Mouse (Mus musculus): ENCODE measurements around the gene Asb2. TPM values are rescaled to one million over a fixed set of nuclear protein-coding genes. Genes with fewer than 3 reads are reported as not detected.

The Asb2 gene
- polyA plus RNA-seq, 1 experiment: 1.2 TPM

GRCm38 (mm10) chr12:103376124-103376523 lies 20.3 kb upstream of the Asb2 start:
- TF ChIP-seq CTCF (IDR thresholded peaks at IDR 0.05; ENCODE audit: borderline replicate concordance, extremely low read depth, insufficient read depth, insufficient read length) (no peak), POLR2A (IDR thresholded peaks at IDR 0.05; ENCODE audit: borderline replicate concordance, extremely low read depth, insufficient read depth, insufficient read length, poor library complexity, severe bottlenecking) (no peak)
- DNase-seq (ENCODE audit: low read depth): peak; percentile 82

DNA sequence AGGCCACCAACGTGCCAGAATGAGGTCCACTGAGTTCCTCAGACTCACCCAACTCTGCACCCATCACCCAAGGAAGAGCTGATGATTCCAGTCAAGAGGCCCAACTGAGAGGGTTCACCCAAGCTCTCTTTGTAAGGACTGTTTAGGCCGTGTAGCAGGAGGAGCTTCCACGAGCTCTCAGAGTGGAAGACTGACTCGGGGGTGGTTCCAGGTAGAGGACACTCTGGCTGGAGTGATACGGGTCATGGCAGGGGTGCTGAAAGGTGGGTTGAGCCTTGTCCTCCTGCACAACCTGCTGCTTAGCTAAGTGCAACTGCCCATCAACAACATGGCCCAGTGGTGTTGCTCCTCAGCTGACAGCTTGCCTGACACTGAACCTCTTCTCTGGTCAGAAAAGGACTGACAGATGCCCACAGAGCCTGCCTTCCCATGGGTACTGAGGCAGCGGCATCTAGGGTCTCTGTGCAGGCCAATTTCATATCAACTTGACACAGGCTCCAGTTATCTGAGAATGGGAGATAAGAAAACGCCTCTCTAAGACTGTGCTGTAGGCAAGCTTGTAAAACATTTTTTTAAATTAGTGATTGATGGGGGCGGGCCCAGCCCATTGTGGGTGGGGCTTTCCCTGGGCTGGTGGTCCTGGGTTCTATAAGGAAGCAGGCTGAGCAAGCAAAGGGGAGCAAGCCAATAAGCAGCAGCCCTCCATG lies 17.9 kb upstream of the Asb2 start:
- TF ChIP-seq POLR2A (IDR thresholded peaks at IDR 0.05; ENCODE audit: borderline replicate concordance, extremely low read depth, insufficient read depth, insufficient read length, poor library complexity, severe bottlenecking) (no peak), CTCF (IDR thresholded peaks at IDR 0.05; ENCODE audit: borderline replicate concordance, extremely low read depth, insufficient read depth, insufficient read length) (no peak)
- no peak for DNase-seq (ENCODE audit: low read depth)

DNA sequence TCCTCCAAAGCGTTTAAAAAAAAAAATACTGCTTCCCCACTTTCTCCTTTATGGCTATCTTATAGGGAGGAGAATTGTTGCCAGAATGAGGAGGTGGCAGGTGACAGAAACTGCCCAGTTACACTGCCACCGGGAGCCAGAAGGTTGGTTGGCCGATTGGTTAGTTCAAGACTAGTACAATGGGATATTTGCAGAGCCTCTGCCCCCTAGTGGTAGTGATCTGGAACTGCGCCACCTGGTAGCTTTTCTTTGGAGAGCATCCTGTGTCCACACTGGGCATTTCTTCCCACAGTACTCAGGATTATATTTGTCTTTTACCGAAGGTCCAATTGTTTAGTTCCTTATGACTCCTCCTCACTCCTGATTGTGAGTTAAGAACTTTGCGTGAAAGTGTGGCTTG lies 15.9 kb upstream of the Asb2 start:
- DNase-seq (ENCODE audit: low read depth): peak; percentile 42
- peak; percentile 80; the same call in 1 of the 2 replicates for TF ChIP-seq CTCF (IDR thresholded peaks at IDR 0.05; ENCODE audit: borderline replicate concordance, extremely low read depth, insufficient read depth, insufficient read length)
- no peak for TF ChIP-seq POLR2A (IDR thresholded peaks at IDR 0.05; ENCODE audit: borderline replicate concordance, extremely low read depth, insufficient read depth, insufficient read length, poor library complexity, severe bottlenecking)

GRCm38 (mm10) chr12:103370861-103371260 lies 15.1 kb upstream of the Asb2 start:
- TF ChIP-seq POLR2A (IDR thresholded peaks at IDR 0.05; ENCODE audit: borderline replicate concordance, extremely low read depth, insufficient read depth, insufficient read length, poor library complexity, severe bottlenecking) (no peak), CTCF (IDR thresholded peaks at IDR 0.05; ENCODE audit: borderline replicate concordance, extremely low read depth, insufficient read depth, insufficient read length) (no peak)
- DNase-seq (ENCODE audit: low read depth): no peak

GRCm38 (mm10) chr12:103368777-103369176 lies 13.0 kb upstream of the Asb2 start:
- DNase-seq (ENCODE audit: low read depth): no peak
- no peak for TF ChIP-seq POLR2A (IDR thresholded peaks at IDR 0.05; ENCODE audit: borderline replicate concordance, extremely low read depth, insufficient read depth, insufficient read length, poor library complexity, severe bottlenecking)

- DNase-seq (ENCODE audit: low read depth): no peak
- TF ChIP-seq POLR2A (IDR thresholded peaks at IDR 0.05; ENCODE audit: borderline replicate concordance, extremely low read depth, insufficient read depth, insufficient read length, poor library complexity, severe bottlenecking) (no peak), CTCF (IDR thresholded peaks at IDR 0.05; ENCODE audit: borderline replicate concordance, extremely low read depth, insufficient read depth, insufficient read length) (no peak)
Observed at GRCm38 (mm10) chr12:103368326-103368669, 12.5 kb upstream of the Asb2 start.

DNA sequence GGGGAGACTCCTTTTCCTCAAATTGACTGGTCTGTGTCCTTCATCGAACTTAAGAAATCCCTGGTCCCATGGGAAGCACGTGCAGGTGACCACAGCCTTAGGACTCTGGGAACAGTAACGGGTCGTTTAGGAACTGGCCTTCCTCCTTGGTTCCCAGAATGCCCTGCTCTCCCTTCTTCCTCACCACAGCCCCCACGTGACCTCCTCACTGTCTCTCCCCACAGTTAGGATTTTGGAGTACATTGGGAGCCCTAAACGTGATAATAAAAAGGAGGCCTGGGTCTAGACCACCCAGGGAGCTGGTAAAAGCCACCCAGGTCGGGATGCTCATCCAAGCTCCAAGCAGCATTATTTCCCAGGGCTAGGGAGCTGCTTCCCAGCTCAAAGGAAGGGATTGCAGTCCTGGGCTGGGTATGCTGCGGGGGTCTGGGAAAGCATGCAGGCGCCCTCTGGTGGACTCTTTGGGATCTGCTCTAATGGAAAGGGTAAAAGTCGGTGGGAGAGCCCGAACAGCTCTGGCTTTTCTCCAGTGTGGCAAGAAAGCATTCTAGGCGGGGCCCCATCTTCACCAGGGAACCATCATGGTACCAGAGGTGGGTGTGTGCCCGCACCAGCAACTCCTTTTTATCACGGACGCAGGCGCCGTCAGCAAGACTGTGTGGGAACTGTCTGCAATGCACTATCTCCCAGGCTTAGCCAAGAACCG lies 12.0 kb upstream of the Asb2 start:
- DNase-seq (ENCODE audit: low read depth): peak; percentile 81
- TF ChIP-seq CTCF (IDR thresholded peaks at IDR 0.05; ENCODE audit: borderline replicate concordance, extremely low read depth, insufficient read depth, insufficient read length) (peak; percentile 93), POLR2A (IDR thresholded peaks at IDR 0.05; ENCODE audit: borderline replicate concordance, extremely low read depth, insufficient read depth, insufficient read length, poor library complexity, severe bottlenecking) (no peak)

GRCm38 (mm10) chr12:103367171-103367570 lies 11.4 kb upstream of the Asb2 start:
- no peak for DNase-seq (ENCODE audit: low read depth)
- TF ChIP-seq POLR2A (IDR thresholded peaks at IDR 0.05; ENCODE audit: borderline replicate concordance, extremely low read depth, insufficient read depth, insufficient read length, poor library complexity, severe bottlenecking) (no peak), CTCF (IDR thresholded peaks at IDR 0.05; ENCODE audit: borderline replicate concordance, extremely low read depth, insufficient read depth, insufficient read length) (no peak)

GRCm38 (mm10) chr12:103362336-103362735 lies 6.5 kb upstream of the Asb2 start:
- no peak for TF ChIP-seq CTCF (IDR thresholded peaks at IDR 0.05; ENCODE audit: borderline replicate concordance, extremely low read depth, insufficient read depth, insufficient read length)
- TF ChIP-seq POLR2A (IDR thresholded peaks at IDR 0.05; ENCODE audit: borderline replicate concordance, extremely low read depth, insufficient read depth, insufficient read length, poor library complexity, severe bottlenecking): no peak
- DNase-seq (ENCODE audit: low read depth): no peak

- DNase-seq (ENCODE audit: low read depth): no peak
- TF ChIP-seq CTCF (IDR thresholded peaks at IDR 0.05; ENCODE audit: borderline replicate concordance, extremely low read depth, insufficient read depth, insufficient read length) (no peak), POLR2A (IDR thresholded peaks at IDR 0.05; ENCODE audit: borderline replicate concordance, extremely low read depth, insufficient read depth, insufficient read length, poor library complexity, severe bottlenecking) (no peak)
Observed at GRCm38 (mm10) chr12:103361539-103362307, 5.9 kb upstream of the Asb2 start.

DNA sequence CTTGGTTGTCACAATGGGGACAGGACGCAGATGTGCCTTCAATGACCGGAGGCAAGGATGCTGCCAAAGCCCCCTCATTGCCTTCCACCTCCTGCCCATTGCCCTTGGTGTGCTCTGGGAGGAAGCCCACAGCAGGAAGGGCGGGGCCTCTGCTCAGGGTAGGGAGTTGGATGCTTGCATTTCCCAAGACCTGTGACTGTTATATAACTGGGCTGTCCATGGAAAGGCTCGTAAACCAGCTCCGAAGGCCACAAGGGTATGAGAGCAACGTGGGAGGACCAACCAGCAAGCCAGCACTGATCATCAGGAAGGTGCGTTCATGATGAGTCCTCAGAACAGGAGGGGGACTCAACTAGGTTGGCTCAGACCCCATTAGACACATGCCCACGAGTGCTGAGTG lies 5.0 kb upstream of the Asb2 start:
- no peak for DNase-seq (ENCODE audit: low read depth)
- TF ChIP-seq POLR2A (IDR thresholded peaks at IDR 0.05; ENCODE audit: borderline replicate concordance, extremely low read depth, insufficient read depth, insufficient read length, poor library complexity, severe bottlenecking) (no peak), CTCF (IDR thresholded peaks at IDR 0.05; ENCODE audit: borderline replicate concordance, extremely low read depth, insufficient read depth, insufficient read length) (no peak)
